In genomic region chr5:68326998-68327593, GRCm38 (mm10) we compare ENCODE assay signal across 11 mouse cellular contexts.
DNase-seq lines count a peak whose midpoint lies in the region; ATAC-seq lines count a peak whose summit lies in the region.
"Had no signal": no experiment of that assay in that cellular context is flagged by ENCODE, and none has a peak within 500 bp of the region (broad histone marks: within the 10 kb centered on the region; RNA-seq: fewer than 3 reads in every experiment).

No protein-coding gene starts in this region.

- no peaks in the 10 kb centered on the region for H3K27me3 ChIP-seq in heart, embryonic 13.5 days (replicated peaks)
- H3K27me3 ChIP-seq in heart, embryonic 12.5 days (replicated peaks) = no peaks in the 10 kb centered on the region

- H3K4me2 ChIP-seq in heart, embryonic 13.5 days = no peak overlapping the region
- no peak overlapping the region for H3K4me2 ChIP-seq in heart, embryonic 12.5 days
- H3K4me2 ChIP-seq: hindbrain, embryonic 14.5 days had no signal

- no peak overlapping the region for H3K4me3 ChIP-seq in heart, embryonic 13.5 days
- H3K4me3 ChIP-seq in heart, embryonic 12.5 days = no peak overlapping the region

- H3K4me1 ChIP-seq in heart, embryonic 13.5 days = peaks cover 11% of the 10 kb centered on the region
- H3K4me1 ChIP-seq in heart, embryonic 12.5 days (replicated peaks) = no peaks in the 10 kb centered on the region

- DNase-seq in 3T3-L1 (ENCODE audit: low read depth, low spot score) = peak; percentile 92
- peak; percentile 95 for DNase-seq in brain, adult 2 months (ENCODE audit: low read depth, low spot score)
- DNase-seq in fibroblast of lung, adult 2 months (ENCODE audit: low read depth) = peak; percentile 51
- no peak for DNase-seq in layer of hippocampus, adult 8-10 months (ENCODE audit: low spot score in 2 of 2)
- DNase-seq in embryo, embryonic 11 days = no peak
- DNase-seq: layer of hippocampus, adult 9-11 months; liver; right cerebral cortex, adult 18-20 months had no signal

- no peaks in the 10 kb centered on the region for H3K36me3 ChIP-seq in heart, embryonic 13.5 days
- no peaks in the 10 kb centered on the region for H3K36me3 ChIP-seq in heart, embryonic 12.5 days

- no peak overlapping the region for H3K9ac ChIP-seq in heart, embryonic 13.5 days
- no peak overlapping the region for H3K9ac ChIP-seq in heart, embryonic 12.5 days
- H3K9ac ChIP-seq: hindbrain, embryonic 14.5 days had no signal

- no peaks in the 10 kb centered on the region for H3K9me3 ChIP-seq in heart, embryonic 13.5 days
- H3K9me3 ChIP-seq in heart, embryonic 12.5 days (replicated peaks) = no peaks in the 10 kb centered on the region

- no peak for ATAC-seq in heart, embryonic 13.5 days (ENCODE audit: extremely low read depth, insufficient number of reproducible peaks, low FRiP score, low TSS enrichment)
- no peak for ATAC-seq in heart, embryonic 12.5 days (ENCODE audit: insufficient number of reproducible peaks, low FRiP score)

- WGBS in heart, embryonic 13.5 days = 52% methylated on average over 2 of the region's 2 CpGs
- 67% methylated on average over 2 of the region's 2 CpGs for WGBS in heart, embryonic 12.5 days

- H3K27ac ChIP-seq in heart, embryonic 13.5 days (replicated peaks) = peak overlapping the region; percentile 80
- no peak overlapping the region for H3K27ac ChIP-seq in heart, embryonic 12.5 days (ENCODE audit: poor library complexity, severe bottlenecking)
- H3K27ac ChIP-seq: hindbrain, embryonic 14.5 days had no signal

Comparison
In these comparisons a context has a peak if more than half of its experiments do, and no peak if none do; other contexts are left out.
1. DNase-seq: peak in 3T3-L1 (single experiment), brain, adult 2 months (single experiment) and fibroblast of lung, adult 2 months (single experiment); none in layer of hippocampus, adult 8-10 months (0 of 2) and embryo, embryonic 11 days (single experiment).